Mouse (Mus musculus): ENCODE results near the gene Adcy5.

GRCm38 (mm10) chr16:35233329-35233728 is 78.7 kb downstream of the Adcy5 start:
- TF ChIP-seq CTCF (IDR thresholded peaks at IDR 0.05; ENCODE audit: low read depth, low read length) (no peak), POLR2A (IDR thresholded peaks at IDR 0.05; ENCODE audit: extremely low read depth, insufficient read depth, low read length) (no peak)

Measured in liver, adult 2 months (tissue).